Mouse (Mus musculus) leukemia stem cell, adult 10-12 weeks (primary cell): ENCODE data around the gene Wnt4. TPM values are rescaled to one million over a fixed set of nuclear protein-coding genes. Genes with fewer than 3 reads are reported as not detected.

ENCODE experiments used
- polyA plus RNA-seq: library from polyadenylated mRNA; stranded (reverse); fragments of >175 nt; gene quantifications from 2 replicates; pipeline ENCODE4 v1.2.3, GENCODE M21; 2012; ENCODE audit warnings: low replicate concordance

The Wnt4 gene
- not detected in 2 replicates for polyA plus RNA-seq

DNA sequence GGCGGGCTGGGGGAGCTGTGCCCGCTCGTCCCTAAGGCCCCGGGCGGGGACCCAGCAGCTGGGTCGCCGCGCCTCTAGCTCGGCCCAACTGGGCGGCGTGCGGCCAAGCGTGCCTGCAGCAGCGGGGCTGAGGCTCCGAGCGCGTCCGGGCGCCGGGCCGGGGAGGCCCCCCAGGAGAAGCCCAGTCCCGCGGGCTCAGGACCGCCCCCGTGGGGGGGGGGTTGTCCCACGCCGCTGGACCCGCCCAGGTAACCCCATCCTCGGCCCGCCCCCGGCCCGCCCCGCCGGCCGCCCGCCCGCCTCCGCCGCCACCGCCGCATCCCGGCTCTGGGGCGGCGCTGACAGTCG, at the start of gene Wnt4:
Wnt4 (plus strand) TSS at position 324 of the 348 bp plus-strand sequence.

Other genes starting within 250 kb of the Wnt4 start
- 6.6 and 19.0 TPM in 2 replicates for gene Zbtb40, start 228.7 kb upstream of the Wnt4 start, polyA plus RNA-seq
- 2.7 and 12.9 TPM in 2 replicates for gene Cdc42, start 80.2 kb downstream of the Wnt4 start, polyA plus RNA-seq
- gene Cela3a, start 132.3 kb downstream of the Wnt4 start, polyA plus RNA-seq = not detected in 2 replicates
- gene Cela3b, start 153.1 kb downstream of the Wnt4 start, polyA plus RNA-seq = 0.26 TPM in 1 of 2 replicates, not detected in the other
- gene 1700013G24Rik, start 175.8 kb downstream of the Wnt4 start, polyA plus RNA-seq = not detected in 2 replicates
- 2.4 and 11.8 TPM in 2 replicates for gene Hspg2, start 191.3 kb downstream of the Wnt4 start, polyA plus RNA-seq